Mouse (Mus musculus): ENCODE measurements around the gene Camkv. TPM values are rescaled to one million over a fixed set of nuclear protein-coding genes. Genes with fewer than 3 reads are reported as not detected.
A peak's percentile ranks its signal among the peaks of the same experiment; 100 is the strongest.

Gene Camkv
- total RNA-seq (2021): 100 to 1,000 TPM; 509 to 559 TPM

- no peak for DNase-seq (ENCODE audit: extremely low spot score in 1 of 2, low spot score in 1 of 2)
These were observed at the start of gene Camkv for GRCm38 (mm10) chr9:107935374-107935773. Camkv (plus strand) TSS chr9:107935674.

GRCm38 (mm10) chr9:107887804-107888266 is 47.6 kb upstream of the Camkv start, which contains the start of gene Mon1a:
Mon1a (plus strand) TSS chr9:107888151.
- DNase-seq (ENCODE audit: extremely low spot score in 1 of 2, low spot score in 1 of 2): peak; percentile 65 to 69

- no peak for DNase-seq (ENCODE audit: extremely low spot score in 1 of 2, low spot score in 1 of 2)
These were observed 47.1 kb upstream of the Camkv start for GRCm38 (mm10) chr9:107888267-107888850.

GRCm38 (mm10) chr9:107890260-107890659 is 45.2 kb upstream of the Camkv start:
- no peak for DNase-seq (ENCODE audit: extremely low spot score in 1 of 2, low spot score in 1 of 2)

GRCm38 (mm10) chr9:107891023-107891422 is 44.5 kb upstream of the Camkv start:
- DNase-seq (ENCODE audit: extremely low spot score in 1 of 2, low spot score in 1 of 2): no peak

- DNase-seq (ENCODE audit: extremely low spot score in 1 of 2, low spot score in 1 of 2): no peak
These were observed 36.9 kb upstream of the Camkv start for GRCm38 (mm10) chr9:107898563-107898962.

GRCm38 (mm10) chr9:107899855-107900254 is 35.6 kb upstream of the Camkv start:
- no peak for DNase-seq (ENCODE audit: extremely low spot score in 1 of 2, low spot score in 1 of 2)

GRCm38 (mm10) chr9:107900840-107901626 is 34.4 kb upstream of the Camkv start:
- peak; percentile 76 to 77 for DNase-seq (ENCODE audit: extremely low spot score in 1 of 2, low spot score in 1 of 2)

GRCm38 (mm10) chr9:107901627-107901914 is 33.9 kb upstream of the Camkv start:
- DNase-seq (ENCODE audit: extremely low spot score in 1 of 2, low spot score in 1 of 2): no peak

GRCm38 (mm10) chr9:107904726-107905125 is 30.7 kb upstream of the Camkv start:
- peak; percentile 91 to 97 for DNase-seq (ENCODE audit: extremely low spot score in 1 of 2, low spot score in 1 of 2)

- no peak for DNase-seq (ENCODE audit: extremely low spot score in 1 of 2, low spot score in 1 of 2)
These were observed 29.1 kb upstream of the Camkv start, which contains the start of gene Mst1r for GRCm38 (mm10) chr9:107906252-107906966. Mst1r (plus strand) TSS chr9:107906873.

- no peak for DNase-seq (ENCODE audit: extremely low spot score in 1 of 2, low spot score in 1 of 2)
These were observed 28.3 kb upstream of the Camkv start for GRCm38 (mm10) chr9:107906967-107907800.

GRCm38 (mm10) chr9:107907801-107908120 is 27.7 kb upstream of the Camkv start:
- no peak for DNase-seq (ENCODE audit: extremely low spot score in 1 of 2, low spot score in 1 of 2)

- no peak for DNase-seq (ENCODE audit: extremely low spot score in 1 of 2, low spot score in 1 of 2)
These were observed 26.9 kb upstream of the Camkv start for GRCm38 (mm10) chr9:107908410-107909158.

GRCm38 (mm10) chr9:107910025-107910769 is 25.3 kb upstream of the Camkv start:
- no peak for DNase-seq (ENCODE audit: extremely low spot score in 1 of 2, low spot score in 1 of 2)

- DNase-seq (ENCODE audit: extremely low spot score in 1 of 2, low spot score in 1 of 2): no peak
These were observed 20.6 kb upstream of the Camkv start for GRCm38 (mm10) chr9:107914764-107915420.

GRCm38 (mm10) chr9:107917895-107918608 is 17.4 kb upstream of the Camkv start:
- DNase-seq (ENCODE audit: extremely low spot score in 1 of 2, low spot score in 1 of 2): no peak

- no peak for DNase-seq (ENCODE audit: extremely low spot score in 1 of 2, low spot score in 1 of 2)
These were observed 16.6 kb upstream of the Camkv start for GRCm38 (mm10) chr9:107918884-107919283.
